ENCODE assay signal across 8 mouse cellular contexts in genomic region chr13:117219871-117220500, GRCm38 (mm10). TPM values are rescaled to one million over a fixed set of nuclear protein-coding genes. Genes with fewer than 3 reads are reported as not detected.
DNase-seq lines count a peak whose midpoint lies in the region; ATAC-seq and TF ChIP-seq lines count a peak whose summit lies in the region.

No protein-coding gene starts in this region.

- H3K4me1 ChIP-seq in heart, embryonic 12.5 days (replicated peaks) = 0 out of 2 replicates have a peak, but pooled peaks cover 3% of the 10 kb centered on the region
- peaks cover 5 to 16% of the 10 kb centered on the region in 2 experiments; a peak in 3 of 4 replicates for H3K4me1 ChIP-seq in ES-E14 (ENCODE audit: control insufficient read depth in 2 of 2, insufficient read depth in 2 of 2, low read length in 2 of 2, poor library complexity in 1 of 2)
- no peaks in the 10 kb centered on the region; the same call in 1 of the 2 replicates for H3K4me1 ChIP-seq in forebrain, postnatal 0 days (ENCODE audit: insufficient read depth)
- H3K4me1 ChIP-seq in liver, postnatal 0 days (ENCODE audit: insufficient read depth) = peaks cover 7% of the 10 kb centered on the region; the same call in 1 of the 2 replicates

- in situ Hi-C loops in ES-E14 (cut with MboI; ENCODE audit: low sequenced_read_pairs in 2 of 2, unreplicated experiment in 2 of 2) = no loop called here

- TF ChIP-seq CTCF in forebrain, postnatal 0 days (IDR thresholded peaks at IDR 0.05; ENCODE audit: low read depth) = no peak
- no peak for TF ChIP-seq CTCF in liver, postnatal 0 days (IDR thresholded peaks at IDR 0.05; ENCODE audit: low read depth)

- no peaks in the 10 kb centered on the region for H3K9me3 ChIP-seq in heart, embryonic 12.5 days (replicated peaks)
- H3K9me3 ChIP-seq in ES-E14 (ENCODE audit: control insufficient read depth, insufficient read depth, low read depth, low read length) = no peaks in the 10 kb centered on the region
- no peaks in the 10 kb centered on the region for H3K9me3 ChIP-seq in forebrain, postnatal 0 days (ENCODE audit: low read length)
- H3K9me3 ChIP-seq in liver, postnatal 0 days (ENCODE audit: low read length) = no peaks in the 10 kb centered on the region

- no peaks in the 10 kb centered on the region for H3K27me3 ChIP-seq in heart, embryonic 12.5 days (replicated peaks)
- no peaks in the 10 kb centered on the region for H3K27me3 ChIP-seq in forebrain, postnatal 0 days (ENCODE audit: insufficient read depth, low read length)
- peaks cover 19% of the 10 kb centered on the region for H3K27me3 ChIP-seq in liver, postnatal 0 days (ENCODE audit: insufficient read depth, low read length)

- no peak for DNase-seq in heart, adult 8-10 months (ENCODE audit: low spot score)
- DNase-seq in ES-E14 (ENCODE audit: low read depth, low spot score) = no peak
- no peak for DNase-seq in forebrain, postnatal 0 days
- DNase-seq in liver, postnatal 0 days = no peak
- no peak for DNase-seq in cerebellum, adult 8-10 months
- no peak for DNase-seq in right cerebral cortex, adult 2 months (ENCODE audit: low spot score in 2 of 2)
- DNase-seq in T-cell, adult 2 months (ENCODE audit: low spot score) = no peak

- H3K4me2 ChIP-seq in heart, embryonic 12.5 days = peak overlapping the region; percentile 95
- peak overlapping the region; percentile 85 for H3K4me2 ChIP-seq in forebrain, postnatal 0 days (ENCODE audit: low read depth)
- peak overlapping the region; percentile 75 for H3K4me2 ChIP-seq in liver, postnatal 0 days (ENCODE audit: low read depth, low read length)

- peak overlapping the region; percentile 79 for H3K4me3 ChIP-seq in heart, embryonic 12.5 days
- H3K4me3 ChIP-seq in ES-E14 (ENCODE audit: insufficient read depth in 1 of 2, low read depth in 1 of 2, low read length in 2 of 2, poor library complexity in 1 of 2, severe bottlenecking in 1 of 2) = peak overlapping the region; percentile 89 to 93
- peak overlapping the region; percentile 76 for H3K4me3 ChIP-seq in forebrain, postnatal 0 days (ENCODE audit: low read depth, low read length)
- H3K4me3 ChIP-seq in liver, postnatal 0 days (ENCODE audit: low read depth, low read length) = peak overlapping the region; percentile 59

- peak overlapping the region; percentile 74 for H3K9ac ChIP-seq in heart, embryonic 12.5 days
- H3K9ac ChIP-seq in ES-E14 (ENCODE audit: insufficient read depth, low read depth, low read length, poor library complexity, severe bottlenecking) = peak overlapping the region; percentile 51; the same call in 1 of the 2 replicates
- peak overlapping the region; percentile 87 for H3K9ac ChIP-seq in forebrain, postnatal 0 days
- no peak overlapping the region for H3K9ac ChIP-seq in liver, postnatal 0 days (replicated peaks)

- no peak overlapping the region for H3K27ac ChIP-seq in heart, embryonic 12.5 days (ENCODE audit: poor library complexity, severe bottlenecking)
- H3K27ac ChIP-seq in ES-E14 (ENCODE audit: insufficient read depth, low read depth, low read length, poor library complexity, severe bottlenecking) = peak overlapping the region; percentile 38; the same call in 1 of the 2 replicates
- no peak overlapping the region for H3K27ac ChIP-seq in forebrain, postnatal 0 days (ENCODE audit: low read depth, low read length)
- H3K27ac ChIP-seq in liver, postnatal 0 days (ENCODE audit: low read depth) = 0 out of 2 replicates have a peak overlapping the region, but pooled peaks have one; percentile 74

- H3K36me3 ChIP-seq in heart, embryonic 12.5 days = no peaks in the 10 kb centered on the region
- peaks cover 5% of the 10 kb centered on the region; the same call in 1 of the 2 replicates for H3K36me3 ChIP-seq in ES-E14 (ENCODE audit: control insufficient read depth, insufficient read depth, low read length, poor library complexity, severe bottlenecking)
- H3K36me3 ChIP-seq in forebrain, postnatal 0 days (ENCODE audit: insufficient read depth) = no peaks in the 10 kb centered on the region
- no peaks in the 10 kb centered on the region for H3K36me3 ChIP-seq in liver, postnatal 0 days (replicated peaks; ENCODE audit: insufficient read depth, low read length)

- TF ChIP-seq EP300 in liver, postnatal 0 days (IDR thresholded peaks at IDR 0.05; ENCODE audit: low read depth) = no peak

- 7% methylated on average over 16 of the region's 16 CpGs for WGBS in heart, embryonic 12.5 days
- WGBS in forebrain, postnatal 0 days = 6% methylated on average over 16 of the region's 16 CpGs
- 15% methylated on average over 16 of the region's 16 CpGs for WGBS in liver, postnatal 0 days (ENCODE audit: insufficient replicate concordance)

- 0 out of 2 replicates have a peak, but pooled peaks have one; percentile 16 for ATAC-seq in heart, embryonic 12.5 days (ENCODE audit: insufficient number of reproducible peaks, low FRiP score)
- no peak for ATAC-seq in forebrain, postnatal 0 days
- ATAC-seq in liver, postnatal 0 days = no peak; the same call in 1 of the 2 replicates

TF ChIP-seq in ES-E14, 5 proteins besides CTCF, POLR2A, EP300 and RAD21:
- TF ChIP-seq CHD2 (IDR thresholded peaks at IDR 0.05; ENCODE audit: low read depth, low read length) (no peak), HCFC1 (IDR thresholded peaks at IDR 0.05; ENCODE audit: borderline replicate concordance, insufficient read depth, low read length) (no peak), MAFK (IDR thresholded peaks at IDR 0.05; ENCODE audit: insufficient read depth, low read depth, low read length) (no peak), ZC3H11A (IDR thresholded peaks at IDR 0.05; ENCODE audit: borderline replicate concordance, low read depth, low read length) (no peak), ZNF384 (IDR thresholded peaks at IDR 0.05; ENCODE audit: low read depth, low read length) (no peak)

RNA-seq across cellular contexts. Expression of gene Gm17509, which starts 0.9 kb away (rescaled TPM):
- polyA plus RNA-seq in heart, embryonic 12.5 days (2016; fragmentation: Nextera tagmentation; extraction: Ambion mirVana) = 0.08 and 0.15 TPM in 2 replicates
- not detected for total RNA-seq in heart, adult 8-10 months (2022)
- 1.3 and 5.5 TPM in 2 replicates for total RNA-seq in ES-E14 (2012; rRNA removed)
- total RNA-seq in forebrain, postnatal 0 days (2014; rRNA removed) = 0.33 and 0.46 TPM in 2 replicates
- 0.07 and 0.09 TPM in 2 replicates for polyA plus RNA-seq in forebrain, postnatal 0 days (2015; fragmentation: Nextera tagmentation; extraction: Ambion mirVana)
- polyA plus RNA-seq in liver, postnatal 0 days (2015; fragmentation: Nextera tagmentation; extraction: Ambion mirVana) = not detected in 2 replicates

RNA-seq across cellular contexts. Expression of gene Emb, which starts 11.7 kb away (rescaled TPM):
- 15.9 and 16.2 TPM in 2 replicates for polyA plus RNA-seq in heart, embryonic 12.5 days (2016; fragmentation: Nextera tagmentation; extraction: Ambion mirVana)
- total RNA-seq in heart, adult 8-10 months (2022) = 10 to 100 TPM in 2 of 4 experiments, 1 to 10 TPM in 2; 9.1 to 13.0 (median 9.7) TPM
- 144 and 229 TPM in 2 replicates for total RNA-seq in ES-E14 (2012; rRNA removed)
- 9.8 and 12.3 TPM in 2 replicates for total RNA-seq in forebrain, postnatal 0 days (2014; rRNA removed)
- polyA plus RNA-seq in forebrain, postnatal 0 days (2015; fragmentation: Nextera tagmentation; extraction: Ambion mirVana) = 8.5 and 11.6 TPM in 2 replicates
- 14.0 and 15.4 TPM in 2 replicates for polyA plus RNA-seq in liver, postnatal 0 days (2015; fragmentation: Nextera tagmentation; extraction: Ambion mirVana)

Comparison
In these comparisons a context has a peak if more than half of its experiments do, and no peak if none do; other contexts are left out.
1. H3K27ac ChIP-seq: peak in ES-E14 (single experiment) and liver, postnatal 0 days (single experiment); none in heart, embryonic 12.5 days (single experiment) and forebrain, postnatal 0 days (single experiment).
2. RNA of gene Emb, which starts 11.7 kb away (total RNA-seq): 144 to 229 TPM in ES-E14; 9.8 to 12.3 TPM in forebrain, postnatal 0 days and 9.1 to 13.0 TPM in heart, adult 8-10 months; every median in the first group is over 10 times any median in the second.
3. Peak in every context shown above with its lines, with median percentiles within 50 percentile points of each other: H3K4me2 ChIP-seq and H3K4me3 ChIP-seq.